Mouse (Mus musculus) lung, adult 2 months (tissue): ENCODE results near the gene Hsf2bp. TPM values are rescaled to one million over a fixed set of nuclear protein-coding genes. Genes with fewer than 3 reads are reported as not detected.

ENCODE experiments used
- DNase-seq: peaks from one replicate; pipeline ENCODE4 v3.0.0; 2022
- H3K4me1 ChIP-seq: fragments of 200-500 bp; 2 replicates; pipeline ENCODE4 v1.6.1; 2011; ENCODE audit warnings: low read length; ENCODE audit not compliant: control insufficient read depth, insufficient read depth
- H3K4me3 ChIP-seq: fragments of 200-500 bp; replicated peaks from 2 replicates; pipeline ENCODE3; 2011; ENCODE audit warnings: low read depth, mild to moderate bottlenecking, control low read depth, low read length; ENCODE audit errors: extremely low read depth
- CTCF ChIP-seq: fragments of 200-500 bp; IDR thresholded peaks from 2 replicates; pipeline ENCODE4 v1.5.1; 2011; ENCODE audit warnings: mild to moderate bottlenecking, low read length, control low read depth; ENCODE audit not compliant: insufficient read depth
- POLR2A ChIP-seq: fragments of 200-500 bp; IDR thresholded peaks from 2 replicates; pipeline ENCODE4 v1.6.1; 2011; ENCODE audit warnings: low read depth, mild to moderate bottlenecking, control low read depth, low read length, borderline replicate concordance; ENCODE audit errors: extremely low read depth
- WGBS: fragments of 180-500 bp; shearing (Covaris S2); methylation state at CpG from one replicate; pipeline ENCODE4 v1.1.7; 2018; 5-methylcytosine and 5-hydroxymethylcytosine counted together
- polyA plus RNA-seq: library from polyadenylated mRNA; depleted of rRNA; stranded (reverse); fragments of >200 nt; gene quantifications from 2 replicates; pipeline ENCODE4 v1.2.3, GENCODE M21; 2012; rRNA removed

Hsf2bp gene
- polyA plus RNA-seq, 1 experiment, result 0.38 TPM

GRCm38 (mm10) chr17:31905791-31906211, 130.3 kb downstream of the Hsf2bp start:
- TF ChIP-seq POLR2A (peak; percentile 81; the same call in 1 of the 2 replicates), CTCF (no peak)
- no peak overlapping the region for H3K4me3 ChIP-seq
- 32% methylated on average over 10 of the region's 10 CpGs for WGBS
- peak; percentile 58 for DNase-seq
- H3K4me1 ChIP-seq, result peaks cover 17% of the 10 kb centered on the region

- H3K4me1 ChIP-seq, result peaks cover 17% of the 10 kb centered on the region
- WGBS, result 59% methylated on average over 9 of the region's 9 CpGs
- H3K4me3 ChIP-seq, result no peak overlapping the region
- TF ChIP-seq CTCF (no peak), POLR2A (no peak)
- DNase-seq, result no peak
Measured at GRCm38 (mm10) chr17:31905201-31905790, 130.9 kb downstream of the Hsf2bp start.

- H3K4me1 ChIP-seq, result peaks cover 17% of the 10 kb centered on the region
- 25% methylated on average over 7 of the region's 7 CpGs for WGBS
- H3K4me3 ChIP-seq, result no peak overlapping the region
- TF ChIP-seq CTCF (no peak), POLR2A (no peak)
- peak; percentile 68 for DNase-seq
Measured at GRCm38 (mm10) chr17:31904036-31904435, 132.1 kb downstream of the Hsf2bp start.

GRCm38 (mm10) chr17:31902630-31903198, 133.4 kb downstream of the Hsf2bp start:
- peak; percentile 42 for DNase-seq
- H3K4me1 ChIP-seq, result peaks cover 19% of the 10 kb centered on the region
- WGBS, result 78% methylated on average over 3 of the region's 3 CpGs
- H3K4me3 ChIP-seq, result no peak overlapping the region
- TF ChIP-seq CTCF (no peak), POLR2A (no peak)

- H3K4me3 ChIP-seq, result no peak overlapping the region
- H3K4me1 ChIP-seq, result peaks cover 20% of the 10 kb centered on the region
- peak; percentile 64 for DNase-seq
- no peak for TF ChIP-seq CTCF
- peak; percentile 55; the same call in 1 of the 2 replicates for TF ChIP-seq POLR2A
- WGBS, result 36% methylated on average over 11 of the region's 11 CpGs
Measured at GRCm38 (mm10) chr17:31901461-31902204, 134.5 kb downstream of the Hsf2bp start.

- WGBS, result 53% methylated on average over 5 of the region's 5 CpGs
- DNase-seq, result no peak
- no peak for TF ChIP-seq POLR2A
- no peak for TF ChIP-seq CTCF
Measured at GRCm38 (mm10) chr17:31898941-31899340, 137.2 kb downstream of the Hsf2bp start.

GRCm38 (mm10) chr17:31897186-31897793, 138.9 kb downstream of the Hsf2bp start:
- TF ChIP-seq CTCF, result no peak
- TF ChIP-seq POLR2A, result no peak
- Histone ChIP-seq H3K4me1 (peaks cover 12% of the 10 kb centered on the region), H3K4me3 (no peak overlapping the region)
- DNase-seq, result peak; percentile 68
- 63% methylated on average over 4 of the region's 4 CpGs for WGBS

More at GRCm38 (mm10) chr17:31898941-31899340, 137.2 kb downstream of the Hsf2bp start:
- Histone ChIP-seq H3K4me1 (peaks cover 10% of the 10 kb centered on the region), H3K4me3 (no peak overlapping the region)

GRCm38 (mm10) chr17:31896751-31897150, 139.4 kb downstream of the Hsf2bp start:
- no peak for DNase-seq
- TF ChIP-seq POLR2A (no peak), CTCF (no peak)
- no peak overlapping the region for H3K4me3 ChIP-seq
- H3K4me1 ChIP-seq, result peaks cover 12% of the 10 kb centered on the region
- 46% methylated on average over 3 of the region's 3 CpGs for WGBS

- WGBS, result 84% methylated on average over 7 of the region's 7 CpGs
- TF ChIP-seq POLR2A (no peak), CTCF (no peak)
- no peak overlapping the region for H3K4me3 ChIP-seq
- H3K4me1 ChIP-seq, result peaks cover 12% of the 10 kb centered on the region
- no peak for DNase-seq
Measured at GRCm38 (mm10) chr17:31896311-31896710, 139.8 kb downstream of the Hsf2bp start.

Other genes starting within 250 kb of the Hsf2bp start
- gene Sik1, start 180.5 kb downstream of the Hsf2bp start, polyA plus RNA-seq, result 60.5 and 87.9 TPM in 2 replicates
- gene Rrp1b, start 249 bp downstream of the Hsf2bp start, polyA plus RNA-seq, result 10.0 and 12.6 TPM in 2 replicates
- 98.6 and 107 TPM in 2 replicates for gene Notch3, start 130.5 kb upstream of the Hsf2bp start, polyA plus RNA-seq
- gene Ephx3, start 153.2 kb upstream of the Hsf2bp start, polyA plus RNA-seq, result 3.3 and 16.6 TPM in 2 replicates
- 32.8 and 35.2 TPM in 2 replicates for gene Brd4, start 248.4 kb upstream of the Hsf2bp start, polyA plus RNA-seq